Mouse (Mus musculus) MEL (cell line): ENCODE results near the gene Hist1h2ad. TPM values are rescaled to one million over a fixed set of nuclear protein-coding genes. Genes with fewer than 3 reads are reported as not detected.
A peak's percentile ranks its signal among the peaks of the same experiment; 100 is the strongest.

ENCODE experiments used
- DNase-seq: peaks from one replicate; pipeline ENCODE4 v3.0.0; 2011; ENCODE audit warnings: low read depth, low spot score
- H3K27ac ChIP-seq: 2 replicates; pipeline ENCODE4 v1.5.1; 2012; ENCODE audit warnings: low read depth, mild to moderate bottlenecking, control low read depth, low read length, moderate library complexity; ENCODE audit not compliant: control insufficient read depth
- H3K27me3 ChIP-seq, 2 experiments: fragments of 150-350 bp in 1 of 2; sonication (generic) in 1 of 2; 2 replicates each; pipeline ENCODE4 v1.6.1; 2012; ENCODE audit warnings: low read length in 2 of 2, mild to moderate bottlenecking in 2 of 2, improper control_type of control experiment in 1 of 2, moderate library complexity in 1 of 2; ENCODE audit not compliant: insufficient read depth in 2 of 2, control insufficient read depth in 1 of 2
- H3K36me3 ChIP-seq, 2 experiments: 2 replicates each; pipeline ENCODE4 v1.6.1; 2012 to 2014; ENCODE audit warnings: low read length in 2 of 2, improper control_type of control experiment in 1 of 2, inconsistent platforms in 1 of 2, mild to moderate bottlenecking in 1 of 2; ENCODE audit not compliant: insufficient read depth in 2 of 2, control insufficient read depth in 1 of 2
- H3K4me1 ChIP-seq, 2 experiments: fragments of 150-350 bp in 1 of 2; sonication (generic) in 1 of 2; 2 replicates each; pipeline ENCODE4 v1.6.1; 2012; ENCODE audit warnings: low read length in 2 of 2, improper control_type of control experiment in 1 of 2, mild to moderate bottlenecking in 1 of 2; ENCODE audit not compliant: insufficient read depth in 2 of 2, control insufficient read depth in 1 of 2
- H3K4me3 ChIP-seq, 2 experiments: fragments of 150-350 bp in 1 of 2; sonication (generic) in 1 of 2; 2 replicates each; pipeline ENCODE4 v1.5.1; 2012; ENCODE audit warnings: low read depth in 2 of 2, low read length in 2 of 2, mild to moderate bottlenecking in 2 of 2, moderate library complexity in 2 of 2, control low read depth in 1 of 2, improper control_type of control experiment in 1 of 2; ENCODE audit not compliant: control insufficient read depth in 1 of 2, insufficient read depth in 1 of 2
- H3K79me2 ChIP-seq: 2 replicates; pipeline ENCODE4 v1.6.1; 2012; ENCODE audit warnings: mild to moderate bottlenecking, low read length, moderate library complexity; ENCODE audit not compliant: control insufficient read depth, poor library complexity, insufficient read depth
- H3K9ac ChIP-seq: 2 replicates; pipeline ENCODE4 v1.6.1; 2012; ENCODE audit warnings: low read depth, mild to moderate bottlenecking, control low read depth, low read length, moderate library complexity; ENCODE audit not compliant: control insufficient read depth, poor library complexity, severe bottlenecking
- H3K9me3 ChIP-seq: fragments of 150-350 bp; sonication (generic); replicated peaks from 2 replicates; pipeline ENCODE4 v1.6.1; 2012; ENCODE audit warnings: mild to moderate bottlenecking, low read length, improper control_type of control experiment, moderate library complexity; ENCODE audit not compliant: insufficient read depth
- CHD1 ChIP-seq: IDR thresholded peaks from 2 replicates; pipeline ENCODE4 v1.6.1; 2012; ENCODE audit warnings: low read depth, mild to moderate bottlenecking, inconsistent platforms, low read length, improper control_type of control experiment
- CHD2 ChIP-seq: IDR thresholded peaks from 2 replicates; pipeline ENCODE4 v1.6.1; 2011; ENCODE audit warnings: low read length, improper control_type of control experiment
- E2F4 ChIP-seq: IDR thresholded peaks from 2 replicates; pipeline ENCODE4 v1.6.1; 2011; ENCODE audit warnings: low read depth, low read length, improper control_type of control experiment, borderline replicate concordance
- ELF1 ChIP-seq: IDR thresholded peaks from 2 replicates; pipeline ENCODE4 v1.6.1; 2014; ENCODE audit warnings: low read depth, mild to moderate bottlenecking, inconsistent platforms, low read length, improper control_type of control experiment, moderate library complexity
- EP300 ChIP-seq, 2 experiments: IDR thresholded peaks; 2 replicates each; pipeline ENCODE4 v1.6.1; 2011; ENCODE audit warnings: improper control_type of control experiment in 2 of 2, low read length in 2 of 2, low read depth in 1 of 2, mild to moderate bottlenecking in 1 of 2
- ETS1 ChIP-seq: IDR thresholded peaks from 2 replicates; pipeline ENCODE4 v1.6.1; 2012; ENCODE audit warnings: low read depth, mild to moderate bottlenecking, inconsistent platforms, low read length, improper control_type of control experiment, moderate library complexity
- GATA1 ChIP-seq: IDR thresholded peaks from 2 replicates; pipeline ENCODE4 v1.6.1; 2011; ENCODE audit warnings: low read depth, low read length, improper control_type of control experiment
- HCFC1 ChIP-seq: IDR thresholded peaks from 2 replicates; pipeline ENCODE4 v1.6.1; 2012; ENCODE audit warnings: low read depth, mild to moderate bottlenecking, inconsistent platforms, low read length, improper control_type of control experiment, moderate library complexity
- JUND ChIP-seq: IDR thresholded peaks from 2 replicates; pipeline ENCODE4 v1.6.1; 2011; ENCODE audit warnings: low read depth, mild to moderate bottlenecking, improper control_type of control experiment, low read length
- KAT2A ChIP-seq: conservative IDR thresholded peaks from 2 replicates; pipeline ENCODE4 v1.6.1; 2012; ENCODE audit warnings: low read depth, low read length, improper control_type of control experiment, inconsistent platforms
- MAFK ChIP-seq: IDR thresholded peaks from 2 replicates; pipeline ENCODE4 v1.6.1; 2011; ENCODE audit warnings: low read depth, mild to moderate bottlenecking, low read length, improper control_type of control experiment, borderline replicate concordance
- MAX ChIP-seq: IDR thresholded peaks from 2 replicates; pipeline ENCODE4 v1.6.1; 2011; ENCODE audit warnings: low read length, improper control_type of control experiment
- MXI1 ChIP-seq: IDR thresholded peaks from 2 replicates; pipeline ENCODE4 v1.6.1; 2011; ENCODE audit warnings: mild to moderate bottlenecking, low read depth, low read length, improper control_type of control experiment
- MYB ChIP-seq: IDR thresholded peaks from 2 replicates; pipeline ENCODE4 v1.6.1; 2011; ENCODE audit warnings: mild to moderate bottlenecking, low read depth, low read length, improper control_type of control experiment
- NRF1 ChIP-seq: IDR thresholded peaks from 2 replicates; pipeline ENCODE4 v1.6.1; 2014; ENCODE audit warnings: low read depth, mild to moderate bottlenecking, inconsistent platforms, low read length, improper control_type of control experiment, moderate library complexity; ENCODE audit not compliant: poor library complexity, insufficient read depth, severe bottlenecking
- POLR2A ChIP-seq, 2 experiments: IDR thresholded peaks; 2 replicates each; pipeline ENCODE4 v1.6.1; 2011 to 2012; ENCODE audit warnings: low read length in 2 of 2, mild to moderate bottlenecking in 2 of 2, control low read depth in 1 of 2, improper control_type of control experiment in 1 of 2, low read depth in 1 of 2, moderate library complexity in 1 of 2; ENCODE audit not compliant: control insufficient read depth in 1 of 2, insufficient read depth in 1 of 2, poor library complexity in 1 of 2
- POLR2AphosphoS2 ChIP-seq: IDR thresholded peaks from 2 replicates; pipeline ENCODE4 v1.6.1; 2011; ENCODE audit warnings: low read length, improper control_type of control experiment
- POLR2AphosphoS5 ChIP-seq: IDR thresholded peaks from 2 replicates; pipeline ENCODE4 v1.6.1; 2012; ENCODE audit warnings: low read depth, borderline replicate concordance, mild to moderate bottlenecking, inconsistent platforms, low read length, moderate library complexity, mixed read lengths
- RAD21 ChIP-seq: IDR thresholded peaks from 2 replicates; pipeline ENCODE4 v1.6.1; 2011; ENCODE audit warnings: mild to moderate bottlenecking, low read depth, low read length, improper control_type of control experiment
- SMC3 ChIP-seq: IDR thresholded peaks from 2 replicates; pipeline ENCODE4 v1.6.1; 2011; ENCODE audit warnings: low read depth, low read length, improper control_type of control experiment
- TAL1 ChIP-seq: IDR thresholded peaks from 2 replicates; pipeline ENCODE4 v1.6.1; 2012; ENCODE audit warnings: mild to moderate bottlenecking, inconsistent platforms, low read length, moderate library complexity, mixed read lengths
- UBTF ChIP-seq: IDR thresholded peaks from 2 replicates; pipeline ENCODE4 v1.6.1; 2012; ENCODE audit warnings: low read depth, mild to moderate bottlenecking, inconsistent platforms, low read length, improper control_type of control experiment, moderate library complexity, borderline replicate concordance; ENCODE audit not compliant: insufficient read depth
- USF2 ChIP-seq, 2 experiments: IDR thresholded peaks; 2 replicates each; pipeline ENCODE4 v1.6.1; 2011 to 2012; ENCODE audit warnings: improper control_type of control experiment in 2 of 2, low read length in 2 of 2, borderline replicate concordance in 1 of 2, inconsistent platforms in 1 of 2, low read depth in 1 of 2, mild to moderate bottlenecking in 1 of 2; ENCODE audit not compliant: insufficient read depth in 1 of 2
- ZKSCAN1 ChIP-seq: IDR thresholded peaks from 2 replicates; pipeline ENCODE4 v1.6.1; 2012; ENCODE audit warnings: low read depth, mild to moderate bottlenecking, inconsistent platforms, low read length, improper control_type of control experiment, moderate library complexity
- ZMIZ1 ChIP-seq: IDR thresholded peaks from 2 replicates; pipeline ENCODE4 v1.6.1; 2012; ENCODE audit warnings: low read depth, mild to moderate bottlenecking, inconsistent platforms, low read length, improper control_type of control experiment, moderate library complexity
- ZNF384 ChIP-seq: IDR thresholded peaks from 2 replicates; pipeline ENCODE4 v1.6.1; 2012; ENCODE audit warnings: low read depth, mild to moderate bottlenecking, inconsistent platforms, low read length, improper control_type of control experiment
- polyA plus RNA-seq, 2 experiments: library from polyadenylated mRNA; stranded (reverse) in 1 of 2; unstranded in 1 of 2; fragments of >175 nt in 1 of 2; fragments of >200 nt in 1 of 2; gene quantifications; 2 replicates each; pipeline versions ENCODE4 v1.2.1 to v1.2.4; 2012; ENCODE audit warnings: low replicate concordance in 2 of 2, low read depth in 1 of 2; ENCODE audit not compliant: insufficient read length in 2 of 2, insufficient read depth in 1 of 2, missing spikeins in 1 of 2
- total RNA-seq: library from RNA; depleted of rRNA; stranded (reverse); fragments of 300-350 nt; gene quantifications from 2 replicates; pipeline ENCODE4 v1.2.3, GENCODE M21; 2012

The Hist1h2ad gene
- total and polyA plus RNA-seq, 3 experiments, result 0.14 to 924 TPM; not detected in 1

- no peak for TF ChIP-seq UBTF
- no peak for TF ChIP-seq CHD1
These were observed 37.5 kb downstream of the Hist1h2ad start (continued) for GRCm38 (mm10) chr13:23611638-23612037.

GRCm38 (mm10) chr13:23620056-23620732 is 46.0 kb downstream of the Hist1h2ad start:
- TF ChIP-seq ZMIZ1 (0 out of 2 replicates have a peak, but pooled peaks have one; percentile 57), JUND (no peak), ELF1 (no peak), MAFK (no peak), MAX (0 out of 2 replicates have a peak, but pooled peaks have one; percentile 48), CHD1 (peak; percentile 92), EP300 (IDR thresholded peaks at IDR 0.05; ENCODE audit: low read depth in 1 of 2, low read length in 2 of 2) (0 out of 4 replicates have a peak, but pooled peaks of 1 of the 2 experiments have one; percentile 13), GATA1 (peak; percentile 82)
- Histone ChIP-seq H3K36me3 (peaks cover 0 to 9% of the 10 kb centered on the region in 2 experiments; a peak in 2 of 4 replicates), H3K79me2 (peaks cover 2% of the 10 kb centered on the region; the same call in 1 of the 2 replicates), H3K9ac (peak overlapping the region; percentile 49), H3K27ac (peak overlapping the region; percentile 81), H3K9me3 (no peaks in the 10 kb centered on the region), H3K27me3 (peaks cover 0 to 2% of the 10 kb centered on the region in 2 experiments; a peak in 1 of 4 replicates), H3K4me3 (peak overlapping the region; percentile 38 to 43), H3K4me1 (peaks cover 0 to 10% of the 10 kb centered on the region in 2 experiments; a peak in 2 of 4 replicates)
- DNase-seq, result peak; percentile 76

GRCm38 (mm10) chr13:23620733-23621531 is 46.8 kb downstream of the Hist1h2ad start, which contains the start of gene Hist1h2be:
Hist1h2be (minus strand) TSS chr13:23621124.
- H3K36me3 ChIP-seq, result peaks cover 0 to 9% of the 10 kb centered on the region in 2 experiments; a peak in 2 of 4 replicates
- peak within 1 kb of the TSS; percentile 95 for H3K27ac ChIP-seq
- H3K4me3 ChIP-seq, result peak within 1 kb of the TSS; percentile 38 to 49
- peak; percentile 96 for DNase-seq
- peaks cover 0 to 2% of the 10 kb centered on the region in 2 experiments; a peak in 1 of 4 replicates for H3K27me3 ChIP-seq
- H3K4me1 ChIP-seq, result peaks cover 0 to 10% of the 10 kb centered on the region in 2 experiments; a peak in 2 of 4 replicates
- H3K79me2 ChIP-seq, result peaks cover 2% of the 10 kb centered on the region; the same call in 1 of the 2 replicates
- no peaks in the 10 kb centered on the region for H3K9me3 ChIP-seq
- peak within 1 kb of the TSS; percentile 88 for H3K9ac ChIP-seq
- TF ChIP-seq RAD21 (no peak), E2F4 (no peak), MXI1 (peak; percentile 63), ELF1 (no peak), SMC3 (no peak), POLR2AphosphoS5 (no peak; the same call in 1 of the 2 replicates), USF2 (IDR thresholded peaks at IDR 0.05; ENCODE audit: borderline replicate concordance in 1 of 2, insufficient read depth in 1 of 2, low read depth in 1 of 2, low read length in 2 of 2) (no peak), ETS1 (peak; percentile 40; the same call in 1 of the 2 replicates), ZNF384 (peak; percentile 70), HCFC1 (peak; percentile 45), POLR2A (IDR thresholded peaks at IDR 0.05; ENCODE audit: control insufficient read depth in 1 of 2, insufficient read depth in 1 of 2, low read depth in 1 of 2, low read length in 2 of 2, poor library complexity in 1 of 2) (no peak), POLR2AphosphoS2 (no peak), ZKSCAN1 (no peak), CHD2 (peak; percentile 42), KAT2A (no peak), MYB (peak; percentile 71), TAL1 (peak; percentile 21; the same call in 1 of the 2 replicates), NRF1 (no peak)
